Mouse (Mus musculus): ENCODE measurements around the gene Atg2b. TPM values are rescaled to one million over a fixed set of nuclear protein-coding genes. Genes with fewer than 3 reads are reported as not detected.

The Atg2b gene
- polyA plus RNA-seq, 1 experiment from 2014 or later: 17.2 TPM

DNA sequence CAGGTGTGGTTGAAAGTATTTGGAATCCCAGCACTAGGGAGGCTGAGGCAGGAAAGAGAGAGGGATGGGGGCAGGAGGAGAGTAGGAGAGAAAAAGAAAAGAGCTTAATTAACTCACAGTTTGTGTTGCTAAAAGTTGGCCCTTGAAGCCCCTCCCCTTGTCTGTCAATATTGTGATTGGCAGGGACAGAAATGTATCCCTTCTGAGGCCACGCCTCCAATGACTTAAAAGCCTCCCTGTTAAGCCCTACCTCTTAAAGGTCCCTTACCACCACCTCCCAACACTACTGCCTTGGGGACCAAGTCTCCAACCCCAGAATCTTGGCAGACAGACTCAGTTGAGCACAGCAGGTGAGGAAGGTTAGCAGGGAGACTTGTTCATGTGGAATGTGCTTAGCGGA lies 112.4 kb downstream of the Atg2b start:
- no peak overlapping the region for H3K4me2 ChIP-seq (replicated peaks; ENCODE audit: low read depth, low read length)
- 79% methylated on average over 2 of the region's 2 CpGs for WGBS
- no peaks in the 10 kb centered on the region for H3K4me1 ChIP-seq (ENCODE audit: control insufficient read depth, insufficient read depth, low read length)
- no peaks in the 10 kb centered on the region for H3K27me3 ChIP-seq (ENCODE audit: control insufficient read depth, insufficient read depth, low read length)
- H3K36me3 ChIP-seq (ENCODE audit: control insufficient read depth, insufficient read depth, low read length): no peaks in the 10 kb centered on the region
- no peak for ATAC-seq (ENCODE audit: low FRiP score, low TSS enrichment)
- no peak overlapping the region for H3K27ac ChIP-seq (ENCODE audit: low read depth, low read length)
- peaks cover 3% of the 10 kb centered on the region; the same call in 1 of the 2 replicates for H3K9me3 ChIP-seq (ENCODE audit: control insufficient read depth, low read length)
- H3K9ac ChIP-seq (ENCODE audit: low read depth, low read length): no peak overlapping the region
- no peak overlapping the region for H3K4me3 ChIP-seq (ENCODE audit: low read length)

DNA sequence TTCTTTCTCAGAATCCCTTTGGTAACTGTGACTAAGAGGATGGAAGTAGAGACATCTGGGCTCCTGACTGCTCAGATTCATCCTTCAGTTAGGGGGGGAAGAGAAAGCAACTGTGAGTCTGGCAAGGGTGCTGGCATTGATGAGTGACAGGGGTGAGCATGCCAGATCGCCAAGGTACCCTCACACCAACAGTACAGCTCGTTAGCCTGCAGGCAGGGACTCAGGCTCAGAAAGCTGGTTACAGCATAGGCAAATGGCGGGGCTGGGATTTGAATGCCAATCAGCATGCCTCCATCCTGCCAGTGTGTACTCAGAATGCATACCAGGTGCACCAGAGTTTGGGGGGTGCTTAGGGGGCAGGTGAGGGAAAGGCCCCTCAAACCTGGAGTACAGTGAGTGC lies 113.1 kb downstream of the Atg2b start:
- Histone ChIP-seq H3K9ac (ENCODE audit: low read depth, low read length) (no peak overlapping the region), H3K9me3 (ENCODE audit: control insufficient read depth, low read length) (peaks cover 6% of the 10 kb centered on the region), H3K4me1 (ENCODE audit: control insufficient read depth, insufficient read depth, low read length) (no peaks in the 10 kb centered on the region), H3K4me2 (replicated peaks; ENCODE audit: low read depth, low read length) (no peak overlapping the region), H3K27me3 (ENCODE audit: control insufficient read depth, insufficient read depth, low read length) (no peaks in the 10 kb centered on the region), H3K4me3 (ENCODE audit: low read length) (no peak overlapping the region), H3K27ac (ENCODE audit: low read depth, low read length) (no peak overlapping the region), H3K36me3 (ENCODE audit: control insufficient read depth, insufficient read depth, low read length) (no peaks in the 10 kb centered on the region)
- ATAC-seq (ENCODE audit: low FRiP score, low TSS enrichment): no peak
- WGBS: 81% methylated on average over 3 of the region's 3 CpGs

Other genes with a start within 250 kb of the Atg2b start
- gene D430019H16Rik, start 231.4 kb downstream of the Atg2b start, polyA plus RNA-seq (2014; fragmentation: Nextera tagmentation; extraction: Ambion mirVana): 2.5 and 3.1 TPM in 2 replicates
- 0.12 and 0.14 TPM in 2 replicates for gene Bdkrb2, start 122.0 kb downstream of the Atg2b start, polyA plus RNA-seq (2014; fragmentation: Nextera tagmentation; extraction: Ambion mirVana)
- not detected in 2 replicates for gene Bdkrb1, start 82.1 kb downstream of the Atg2b start, polyA plus RNA-seq (2014; fragmentation: Nextera tagmentation; extraction: Ambion mirVana)
- 28.1 and 29.6 TPM in 2 replicates for gene Gskip, start 382 bp downstream of the Atg2b start, polyA plus RNA-seq (2014; fragmentation: Nextera tagmentation; extraction: Ambion mirVana)
- gene Ak7, start 20.8 kb upstream of the Atg2b start, polyA plus RNA-seq (2014; fragmentation: Nextera tagmentation; extraction: Ambion mirVana): 0.11 TPM in 1 of 2 replicates, not detected in the other
- 181 and 197 TPM in 2 replicates for gene Papola, start 99.5 kb upstream of the Atg2b start, polyA plus RNA-seq (2014; fragmentation: Nextera tagmentation; extraction: Ambion mirVana)